Mouse (Mus musculus) lung, adult 18-20 months (tissue): Measurements from ENCODE around the gene Hebp1.

Experiments
- DNase-seq, 2 experiments: peaks; one replicate each; pipeline ENCODE4 v3.0.0; 2022; ENCODE audit warnings: mixed read lengths in 2 of 2

Hebp1 gene

GRCm38 (mm10) chr6:135158509-135158908 is 39.3 kb downstream of the Hebp1 start:
- DNase-seq: no peak

- peak in 1 of 2 experiments; percentile 34 for DNase-seq
These were observed 40.3 kb downstream of the Hebp1 start for GRCm38 (mm10) chr6:135157496-135157895.

GRCm38 (mm10) chr6:135156597-135156996 is 41.2 kb downstream of the Hebp1 start:
- DNase-seq: no peak

- no peak for DNase-seq
These were observed 44.1 kb downstream of the Hebp1 start for GRCm38 (mm10) chr6:135153719-135154118.

- DNase-seq: no peak
These were observed 47.5 kb downstream of the Hebp1 start for GRCm38 (mm10) chr6:135150311-135150710.

- no peak for DNase-seq
These were observed 48.1 kb downstream of the Hebp1 start for GRCm38 (mm10) chr6:135149722-135150121.

- DNase-seq: no peak
These were observed 48.6 kb downstream of the Hebp1 start for GRCm38 (mm10) chr6:135149175-135149574.

- no peak for DNase-seq
These were observed 49.3 kb downstream of the Hebp1 start for GRCm38 (mm10) chr6:135148506-135148905.

- DNase-seq: no peak
These were observed 51.8 kb downstream of the Hebp1 start for GRCm38 (mm10) chr6:135145976-135146375.

GRCm38 (mm10) chr6:135144516-135144915 is 53.3 kb downstream of the Hebp1 start:
- peak in 1 of 2 experiments; percentile 30 for DNase-seq

GRCm38 (mm10) chr6:135143151-135143550 is 54.7 kb downstream of the Hebp1 start:
- no peak for DNase-seq

- DNase-seq: no peak
These were observed 56.2 kb downstream of the Hebp1 start for GRCm38 (mm10) chr6:135141451-135142147.

- peak in 1 of 2 experiments; percentile 9 for DNase-seq
These were observed 59.1 kb downstream of the Hebp1 start for GRCm38 (mm10) chr6:135138746-135139145.

- peak; percentile 23 to 32 for DNase-seq
These were observed 59.6 kb downstream of the Hebp1 start for GRCm38 (mm10) chr6:135138207-135138606.

GRCm38 (mm10) chr6:135137736-135138135 is 60.1 kb downstream of the Hebp1 start:
- peak in 1 of 2 experiments; percentile 18 for DNase-seq

- DNase-seq: no peak
These were observed 61.2 kb downstream of the Hebp1 start for GRCm38 (mm10) chr6:135136439-135137161.

- DNase-seq: no peak
These were observed 62.1 kb downstream of the Hebp1 start for GRCm38 (mm10) chr6:135135735-135136134.

GRCm38 (mm10) chr6:135133486-135133885 is 64.3 kb downstream of the Hebp1 start:
- no peak for DNase-seq

GRCm38 (mm10) chr6:135133086-135133485 is 64.7 kb downstream of the Hebp1 start:
- DNase-seq: no peak

- no peak for DNase-seq
These were observed 73.0 kb downstream of the Hebp1 start for GRCm38 (mm10) chr6:135124755-135125380.

- DNase-seq: no peak
These were observed 79.6 kb downstream of the Hebp1 start, which contains the start of gene Gprc5d for GRCm38 (mm10) chr6:135118183-135118582. Gprc5d (minus strand) TSS chr6:135118283.

GRCm38 (mm10) chr6:135116479-135116878 is 81.3 kb downstream of the Hebp1 start:
- no peak for DNase-seq

- no peak for DNase-seq
These were observed 84.7 kb downstream of the Hebp1 start for GRCm38 (mm10) chr6:135113114-135113436.
